Mouse (Mus musculus) intestine, embryonic 16.5 days (tissue): ENCODE results near the gene Pdlim5. TPM values are rescaled to one million over a fixed set of nuclear protein-coding genes. Genes with fewer than 3 reads are reported as not detected.
"Not testable (repeated sequence)": the region's sequence is repeated elsewhere in the genome, so short reads cannot be mapped to it uniquely, and the experiment has no call there.

Experiments used
- ATAC-seq: fragments of 200-750 bp; cut with Nextera tagmentation; 2 replicates; pipeline ENCODE4 v1.8.0; 2017; ENCODE audit warnings: moderate TSS enrichment, moderate library complexity
- H3K27ac ChIP-seq: fragments of 300-500 bp; sonication (generic); 2 replicates; pipeline ENCODE4 v1.5.1; 2014; ENCODE audit warnings: mild to moderate bottlenecking, low read length
- H3K27me3 ChIP-seq: fragments of 300-500 bp; sonication (generic); replicated peaks from 2 replicates; pipeline ENCODE4 v1.6.1; 2014; ENCODE audit warnings: low read length, control low read depth, mixed read lengths; ENCODE audit not compliant: control insufficient read depth, insufficient read depth
- H3K36me3 ChIP-seq: fragments of 300-500 bp; sonication (generic); 2 replicates; pipeline ENCODE4 v1.6.1; 2014; ENCODE audit warnings: low read length, control low read depth; ENCODE audit not compliant: control insufficient read depth, insufficient read depth
- H3K4me1 ChIP-seq: fragments of 300-500 bp; sonication (generic); 2 replicates; pipeline ENCODE4 v1.6.1; 2014; ENCODE audit warnings: low read length, control low read depth, mixed read lengths; ENCODE audit not compliant: control insufficient read depth, insufficient read depth
- H3K4me2 ChIP-seq: fragments of 300-500 bp; sonication (generic); 2 replicates; pipeline ENCODE4 v1.6.1; 2014; ENCODE audit warnings: low read depth, low read length, control low read depth
- H3K4me3 ChIP-seq: fragments of 300-500 bp; sonication (generic); 2 replicates; pipeline ENCODE4 v1.5.1; 2014; ENCODE audit warnings: mild to moderate bottlenecking, low read length
- H3K9ac ChIP-seq: fragments of 300-500 bp; sonication (generic); 2 replicates; pipeline ENCODE4 v1.6.1; 2014; ENCODE audit warnings: low read depth, low read length
- H3K9me3 ChIP-seq: fragments of 300-500 bp; sonication (generic); 2 replicates; pipeline ENCODE4 v1.6.1; 2016; ENCODE audit warnings: low read length, control low read depth; ENCODE audit not compliant: control insufficient read depth
- WGBS: fragments of 180-500 bp; shearing (Covaris S2); extraction: QIAGEN DNeasy Blood & Tissue Kit; methylation state at CpG from one replicate; pipeline ENCODE4 v1.1.7; 2014; 5-methylcytosine and 5-hydroxymethylcytosine counted together
- polyA plus RNA-seq: library from polyadenylated mRNA; unstranded; fragments of >200 nt; fragmentation: Nextera tagmentation; extraction: Ambion mirVana; gene quantifications from 2 replicates; pipeline ENCODE4 v1.2.1, GENCODE M21; 2015

Gene Pdlim5
- polyA plus RNA-seq, 1 experiment from 2014 or later, result 35.7 TPM

- no peak for ATAC-seq
- Histone ChIP-seq H3K9ac (no peak overlapping the region), H3K27ac (no peak overlapping the region), H3K27me3 (no peaks in the 10 kb centered on the region), H3K4me2 (no peak overlapping the region), H3K36me3 (no peaks in the 10 kb centered on the region), H3K4me3 (no peak overlapping the region), H3K9me3 (no peaks in the 10 kb centered on the region), H3K4me1 (no peaks in the 10 kb centered on the region)
- 86% methylated on average over 6 of the region's 6 CpGs for WGBS
Observed at GRCm38 (mm10) chr3:142207488-142207887, 188.0 kb downstream of the Pdlim5 start.

GRCm38 (mm10) chr3:142206316-142206715 lies 189.2 kb downstream of the Pdlim5 start:
- no peak for ATAC-seq
- WGBS, result 74% methylated on average over 3 of the region's 3 CpGs

GRCm38 (mm10) chr3:142196142-142196541 lies 199.4 kb downstream of the Pdlim5 start:
- ATAC-seq, result no peak
- H3K36me3 ChIP-seq, result no peaks in the 10 kb centered on the region
- H3K9me3 ChIP-seq, result no peaks in the 10 kb centered on the region
- WGBS, result 82% methylated on average over 8 of the region's 8 CpGs
- no peaks in the 10 kb centered on the region for H3K4me1 ChIP-seq
- no peaks in the 10 kb centered on the region for H3K27me3 ChIP-seq
- no peak overlapping the region for H3K4me2 ChIP-seq
- H3K27ac ChIP-seq, result no peak overlapping the region
- H3K9ac ChIP-seq, result no peak overlapping the region
- H3K4me3 ChIP-seq, result no peak overlapping the region

More at GRCm38 (mm10) chr3:142206316-142206715, 189.2 kb downstream of the Pdlim5 start:
- Histone ChIP-seq H3K36me3 (no peaks in the 10 kb centered on the region), H3K4me2 (no peak overlapping the region), H3K9me3 (no peaks in the 10 kb centered on the region), H3K4me1 (no peaks in the 10 kb centered on the region), H3K27me3 (no peaks in the 10 kb centered on the region), H3K9ac (no peak overlapping the region), H3K27ac (no peak overlapping the region), H3K4me3 (no peak overlapping the region)

- not testable (repeated sequence) for H3K9ac ChIP-seq, H3K9me3 ChIP-seq, H3K4me3 ChIP-seq, ATAC-seq, H3K27ac ChIP-seq, H3K36me3 ChIP-seq, H3K4me1 ChIP-seq, H3K27me3 ChIP-seq, H3K4me2 ChIP-seq
Observed at GRCm38 (mm10) chr3:142191627-142192026, 203.9 kb downstream of the Pdlim5 start.

Other genes with a start within 250 kb of the Pdlim5 start
- 0.71 and 1.1 TPM in 2 replicates for gene Bmpr1b, start 226.3 kb downstream of the Pdlim5 start, polyA plus RNA-seq
- 0.18 and 0.20 TPM in 2 replicates for gene Gbp5, start 98.3 kb upstream of the Pdlim5 start, polyA plus RNA-seq
- gene Gbp7, start 134.6 kb upstream of the Pdlim5 start, polyA plus RNA-seq, result 6.8 and 7.2 TPM in 2 replicates
- 2.7 and 2.8 TPM in 2 replicates for gene Gbp3, start 164.3 kb upstream of the Pdlim5 start, polyA plus RNA-seq
- gene Gbp2b, start 199.2 kb upstream of the Pdlim5 start, polyA plus RNA-seq, result 0.61 and 1.0 TPM in 2 replicates
- gene Gbp2, start 224.9 kb upstream of the Pdlim5 start, polyA plus RNA-seq, result 3.7 and 4.0 TPM in 2 replicates